Mouse (Mus musculus): ENCODE measurements around the gene Umad1. TPM values are rescaled to one million over a fixed set of nuclear protein-coding genes. Genes with fewer than 3 reads are reported as not detected.

The Umad1 gene
- polyA plus RNA-seq, 1 experiment from 2014 or later: 15.7 TPM

DNA sequence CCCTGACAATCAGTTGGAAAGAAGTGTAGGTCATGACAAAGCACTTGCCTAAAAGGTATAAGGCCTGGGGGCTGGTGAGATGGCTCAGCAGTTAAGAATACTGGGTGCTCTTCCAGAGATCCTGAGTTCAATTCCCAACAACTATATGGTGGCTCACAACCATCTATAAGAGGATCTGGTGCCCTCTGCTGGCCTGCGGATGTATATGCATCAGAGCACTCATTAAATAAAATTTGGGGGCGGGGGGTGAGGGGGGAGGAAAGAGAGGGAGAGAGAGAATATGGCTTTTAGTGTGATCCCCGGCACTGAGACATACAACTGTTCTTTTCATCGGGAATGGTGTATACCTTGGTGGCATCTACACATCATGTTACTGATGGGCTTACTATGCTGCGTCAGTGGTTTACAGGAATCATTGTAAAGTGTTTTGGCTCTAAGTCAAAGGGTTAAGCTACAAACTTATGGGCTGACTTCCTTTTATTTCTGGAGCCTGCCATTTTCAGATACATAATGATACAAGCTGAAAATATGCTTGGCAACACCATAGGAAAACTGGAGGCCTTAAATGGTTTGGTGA is 19.4 kb downstream of the Umad1 start:
- ATAC-seq (ENCODE audit: low read depth): no peak
- H3K9me3 ChIP-seq (replicated peaks): no peaks in the 10 kb centered on the region
- no peak for DNase-seq
- H3K27me3 ChIP-seq: no peaks in the 10 kb centered on the region
- H3K36me3 ChIP-seq: no peaks in the 10 kb centered on the region
- no peak overlapping the region for H3K4me3 ChIP-seq (replicated peaks)
- peaks cover 3% of the 10 kb centered on the region for H3K4me1 ChIP-seq (replicated peaks)
- no peak overlapping the region for H3K9ac ChIP-seq
- no peak overlapping the region for H3K27ac ChIP-seq
- WGBS (ENCODE audit: insufficient replicate concordance): 66% methylated on average over 5 of the region's 5 CpGs
- no peak overlapping the region for H3K4me2 ChIP-seq

DNA sequence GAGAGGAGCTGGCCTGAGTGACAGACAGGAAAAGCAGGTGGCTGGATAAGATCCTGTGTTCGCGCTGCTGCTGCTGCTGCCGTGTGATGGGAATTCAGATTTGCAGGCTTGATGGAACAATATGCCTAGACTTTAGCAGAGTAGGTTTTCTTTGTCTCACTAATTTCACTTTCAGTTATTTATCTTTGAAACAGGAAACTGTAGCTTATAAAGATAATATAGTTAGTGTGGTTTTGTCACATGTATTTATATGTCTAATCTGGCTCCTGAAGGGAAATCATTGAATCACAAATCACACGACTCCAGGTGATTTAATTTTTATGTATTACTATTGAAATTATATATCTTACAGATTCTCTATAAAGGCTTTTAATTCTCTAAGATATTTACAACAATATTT is 24.2 kb downstream of the Umad1 start:
- Histone ChIP-seq H3K4me1 (replicated peaks) (no peaks in the 10 kb centered on the region), H3K4me2 (no peak overlapping the region), H3K4me3 (replicated peaks) (no peak overlapping the region), H3K36me3 (no peaks in the 10 kb centered on the region), H3K27ac (no peak overlapping the region), H3K9ac (no peak overlapping the region), H3K27me3 (no peaks in the 10 kb centered on the region), H3K9me3 (replicated peaks) (no peaks in the 10 kb centered on the region)
- ATAC-seq (ENCODE audit: low read depth): no peak
- WGBS (ENCODE audit: insufficient replicate concordance): 44% methylated on average over 4 of the region's 4 CpGs
- no peak for DNase-seq

DNA sequence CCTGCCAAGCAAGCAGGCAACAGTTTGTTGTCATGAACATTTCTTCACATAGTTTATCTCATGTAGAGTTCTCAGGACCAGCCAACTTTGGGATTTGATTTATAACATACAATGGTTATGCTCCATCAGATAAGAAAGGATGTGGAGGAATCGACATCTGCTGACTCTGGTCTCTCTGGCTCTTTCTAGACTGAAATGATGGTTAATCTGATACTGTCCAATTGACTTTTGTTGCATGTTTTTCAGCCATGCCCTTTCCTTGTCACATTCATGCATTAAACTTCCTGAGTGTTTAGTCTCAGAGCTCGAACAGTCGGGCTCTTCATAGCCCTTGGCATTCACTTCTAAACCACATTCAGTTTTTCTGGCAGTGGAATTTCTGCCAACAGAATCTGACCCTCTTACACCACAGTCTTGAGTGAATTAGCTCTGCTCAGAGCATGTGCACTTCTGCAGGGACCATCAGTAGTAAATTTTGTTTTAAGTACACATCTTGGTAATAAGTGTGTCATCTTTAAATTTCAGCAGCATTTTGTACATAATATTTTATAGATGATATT is 26.4 kb downstream of the Umad1 start:
- no peak overlapping the region for H3K4me2 ChIP-seq
- H3K9me3 ChIP-seq (replicated peaks): no peaks in the 10 kb centered on the region
- no peak overlapping the region for H3K4me3 ChIP-seq (replicated peaks)
- no peak for DNase-seq
- H3K36me3 ChIP-seq: no peaks in the 10 kb centered on the region
- WGBS (ENCODE audit: insufficient replicate concordance): 69% methylated on average over 3 of the region's 3 CpGs
- no peaks in the 10 kb centered on the region for H3K4me1 ChIP-seq (replicated peaks)
- H3K9ac ChIP-seq: no peak overlapping the region
- no peaks in the 10 kb centered on the region for H3K27me3 ChIP-seq
- no peak for ATAC-seq (ENCODE audit: low read depth)
- no peak overlapping the region for H3K27ac ChIP-seq

GRCm38 (mm10) chr6:8286146-8286545 is 27.1 kb downstream of the Umad1 start:
- WGBS (ENCODE audit: insufficient replicate concordance): 84% methylated on average over 3 of the region's 3 CpGs

DNA sequence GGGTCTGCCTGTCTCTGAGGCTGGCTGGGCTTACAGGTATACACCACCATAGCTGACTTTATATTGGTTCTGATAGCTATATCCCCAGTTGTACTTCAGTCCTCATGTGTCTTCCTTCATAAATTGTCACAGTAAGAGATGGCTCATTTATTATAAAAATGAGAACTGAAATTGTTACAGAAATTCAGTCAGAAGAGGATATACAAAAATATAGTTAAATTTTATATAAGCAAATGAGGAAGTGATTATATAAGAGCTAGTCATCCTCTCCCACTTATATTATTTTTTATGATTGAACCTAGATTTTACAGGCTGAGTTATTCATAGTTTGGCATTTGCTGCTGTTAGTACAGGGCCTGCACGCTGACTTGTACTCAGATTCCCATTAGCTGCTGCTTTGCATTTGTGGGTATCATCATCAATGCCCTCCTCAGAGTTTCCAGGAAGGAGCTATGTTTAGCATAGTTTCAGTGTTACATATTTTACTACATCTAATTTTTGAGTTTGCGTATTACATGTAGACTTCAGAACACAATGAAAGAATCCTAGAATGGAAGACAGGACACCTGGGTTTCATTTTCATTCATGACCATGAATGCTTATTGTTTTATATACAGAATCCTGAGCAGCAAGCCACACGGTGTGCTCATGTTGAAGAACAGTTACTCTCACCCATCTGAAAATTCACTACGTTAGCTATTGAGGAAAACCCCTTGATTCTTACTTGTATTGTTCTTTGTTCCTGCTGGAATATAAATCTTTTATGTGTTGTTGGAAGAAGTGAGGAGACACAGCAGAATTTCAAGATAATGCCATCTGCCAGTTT is 29.9 kb downstream of the Umad1 start:
- Histone ChIP-seq H3K27me3 (no peaks in the 10 kb centered on the region), H3K36me3 (no peaks in the 10 kb centered on the region), H3K27ac (no peak overlapping the region), H3K9me3 (replicated peaks) (no peaks in the 10 kb centered on the region), H3K4me3 (replicated peaks) (no peak overlapping the region), H3K4me2 (no peak overlapping the region), H3K4me1 (replicated peaks) (no peaks in the 10 kb centered on the region), H3K9ac (no peak overlapping the region)
- WGBS (ENCODE audit: insufficient replicate concordance): 82% methylated on average over 4 of the region's 4 CpGs
- DNase-seq (no peak), ATAC-seq (ENCODE audit: low read depth) (no peak)

More at GRCm38 (mm10) chr6:8286146-8286545, 27.1 kb downstream of the Umad1 start:
- no peak overlapping the region for H3K9ac ChIP-seq
- H3K4me3 ChIP-seq (replicated peaks): no peak overlapping the region
- no peaks in the 10 kb centered on the region for H3K27me3 ChIP-seq
- H3K4me2 ChIP-seq: no peak overlapping the region
- H3K4me1 ChIP-seq (replicated peaks): no peaks in the 10 kb centered on the region
- DNase-seq: no peak
- ATAC-seq (ENCODE audit: low read depth): no peak
- H3K27ac ChIP-seq: no peak overlapping the region
- H3K36me3 ChIP-seq: no peaks in the 10 kb centered on the region
- H3K9me3 ChIP-seq (replicated peaks): no peaks in the 10 kb centered on the region

- WGBS (ENCODE audit: insufficient replicate concordance): 85% methylated on average over 4 of the region's 4 CpGs
- H3K4me2 ChIP-seq: no peak overlapping the region
- H3K9me3 ChIP-seq (replicated peaks): no peaks in the 10 kb centered on the region
- H3K27me3 ChIP-seq: no peaks in the 10 kb centered on the region
- H3K27ac ChIP-seq: no peak overlapping the region
- DNase-seq (no peak), ATAC-seq (ENCODE audit: low read depth) (no peak)
- H3K36me3 ChIP-seq: no peaks in the 10 kb centered on the region
- no peak overlapping the region for H3K9ac ChIP-seq
- no peaks in the 10 kb centered on the region for H3K4me1 ChIP-seq (replicated peaks)
- H3K4me3 ChIP-seq (replicated peaks): no peak overlapping the region
Observed at GRCm38 (mm10) chr6:8294048-8294784, 35.1 kb downstream of the Umad1 start.

GRCm38 (mm10) chr6:8299066-8299863 is 40.2 kb downstream of the Umad1 start:
- no peak for DNase-seq
- 69% methylated on average over 6 of the region's 6 CpGs for WGBS (ENCODE audit: insufficient replicate concordance)
- ATAC-seq (ENCODE audit: low read depth): no peak
- Histone ChIP-seq H3K4me2 (no peak overlapping the region), H3K4me3 (replicated peaks) (no peak overlapping the region), H3K27ac (no peak overlapping the region), H3K9ac (no peak overlapping the region), H3K9me3 (replicated peaks) (no peaks in the 10 kb centered on the region), H3K4me1 (replicated peaks) (no peaks in the 10 kb centered on the region), H3K36me3 (no peaks in the 10 kb centered on the region), H3K27me3 (no peaks in the 10 kb centered on the region)

GRCm38 (mm10) chr6:8307878-8308775 is 49.0 kb downstream of the Umad1 start:
- no peaks in the 10 kb centered on the region for H3K9me3 ChIP-seq (replicated peaks)
- no peak overlapping the region for H3K4me2 ChIP-seq
- no peak overlapping the region for H3K27ac ChIP-seq
- no peak overlapping the region for H3K4me3 ChIP-seq (replicated peaks)
- ATAC-seq (ENCODE audit: low read depth): no peak
- WGBS (ENCODE audit: insufficient replicate concordance): 79% methylated on average over 6 of the region's 6 CpGs
- no peak for DNase-seq
- H3K9ac ChIP-seq: no peak overlapping the region
- H3K36me3 ChIP-seq: no peaks in the 10 kb centered on the region
- H3K27me3 ChIP-seq: no peaks in the 10 kb centered on the region
- H3K4me1 ChIP-seq (replicated peaks): no peaks in the 10 kb centered on the region

DNA sequence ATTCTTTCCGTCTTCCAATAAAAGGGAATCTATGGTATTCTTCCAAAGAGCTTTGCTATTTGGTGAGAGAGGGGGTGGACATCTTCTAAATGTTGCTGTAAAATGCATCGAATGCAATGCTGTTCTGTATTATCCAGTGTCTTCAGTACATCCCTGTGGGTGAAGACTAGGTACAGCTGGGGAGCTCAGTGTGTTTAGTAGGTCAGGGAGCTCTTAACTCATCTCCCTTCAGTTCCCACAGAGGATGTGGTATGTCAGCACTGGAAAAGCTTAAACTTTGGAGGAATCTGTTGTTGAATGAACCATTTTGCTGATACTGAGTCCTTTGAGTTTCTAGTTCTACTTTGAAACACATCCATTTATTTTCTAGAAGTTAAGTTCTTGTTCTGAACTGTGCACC is 53.5 kb downstream of the Umad1 start:
- Histone ChIP-seq H3K4me1 (replicated peaks) (no peaks in the 10 kb centered on the region), H3K36me3 (no peaks in the 10 kb centered on the region), H3K9me3 (replicated peaks) (no peaks in the 10 kb centered on the region), H3K4me2 (no peak overlapping the region), H3K9ac (no peak overlapping the region), H3K27ac (no peak overlapping the region), H3K4me3 (replicated peaks) (no peak overlapping the region), H3K27me3 (no peaks in the 10 kb centered on the region)
- WGBS (ENCODE audit: insufficient replicate concordance): 77% methylated on average over 2 of the region's 2 CpGs
- ATAC-seq (ENCODE audit: low read depth): no peak
- DNase-seq: no peak

DNA sequence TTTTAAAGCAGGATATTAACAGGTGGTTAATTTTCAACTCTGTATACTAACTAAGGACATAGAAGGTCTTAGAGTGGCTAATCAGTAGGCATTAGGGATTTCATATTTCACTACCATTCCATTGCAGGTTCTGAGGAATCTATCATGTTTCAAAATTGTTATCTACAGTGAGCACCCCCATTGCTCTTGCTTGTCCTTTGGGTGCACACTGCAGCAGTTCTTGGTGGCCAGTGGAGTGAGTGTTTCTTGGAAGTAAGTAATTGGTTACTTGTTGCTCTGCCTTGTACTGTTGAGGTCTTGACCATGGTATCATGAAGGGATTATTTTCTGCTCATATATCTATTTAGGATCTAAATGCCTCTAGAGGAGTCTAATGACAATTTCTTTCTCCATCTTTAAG is 57.1 kb downstream of the Umad1 start:
- Histone ChIP-seq H3K9ac (no peak overlapping the region), H3K4me1 (replicated peaks) (no peaks in the 10 kb centered on the region)

More for the DNA sequence above, 57.1 kb downstream of the Umad1 start:
- Histone ChIP-seq H3K36me3 (no peaks in the 10 kb centered on the region), H3K27ac (no peak overlapping the region), H3K27me3 (no peaks in the 10 kb centered on the region), H3K4me2 (no peak overlapping the region), H3K4me3 (replicated peaks) (no peak overlapping the region), H3K9me3 (replicated peaks) (no peaks in the 10 kb centered on the region)
- ATAC-seq (ENCODE audit: low read depth) (no peak), DNase-seq (no peak)

All from liver, embryonic 13.5 days (tissue).